Mouse (Mus musculus): Measurements from ENCODE around the gene Mettl7a3.
"Not testable (repeated sequence)": the region's sequence is repeated elsewhere in the genome, so short reads cannot be mapped to it uniquely, and the experiment has no call there.

Mettl7a3 gene

GRCm38 (mm10) chr15:100334629-100335028 lies at the start of gene Mettl7a3:
TSS of gene Mettl7a3 (plus strand) at chr15:100334929.
- no peak for DNase-seq (ENCODE audit: low spot score)

DNA sequence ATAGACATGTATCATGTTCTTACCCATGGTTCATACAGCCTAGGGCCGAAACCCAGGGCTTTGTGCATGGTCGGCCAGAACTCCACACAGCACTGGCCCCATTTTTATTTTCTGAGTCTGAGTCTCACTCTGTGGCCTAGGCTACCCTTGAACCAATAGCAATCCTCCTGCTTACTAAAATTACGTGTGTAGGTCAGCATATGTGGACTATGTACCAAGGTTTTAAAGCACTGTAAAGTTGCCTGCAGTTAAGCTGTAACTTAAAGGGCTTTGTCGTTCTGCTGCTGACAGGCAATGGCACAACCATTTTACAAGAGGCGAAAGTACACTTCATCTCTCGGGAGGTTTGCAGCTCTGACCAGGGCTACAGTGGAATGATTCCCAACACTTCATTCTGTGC lies 45.7 kb upstream of the Mettl7a3 start:
- no peak for DNase-seq (ENCODE audit: low spot score)

DNA sequence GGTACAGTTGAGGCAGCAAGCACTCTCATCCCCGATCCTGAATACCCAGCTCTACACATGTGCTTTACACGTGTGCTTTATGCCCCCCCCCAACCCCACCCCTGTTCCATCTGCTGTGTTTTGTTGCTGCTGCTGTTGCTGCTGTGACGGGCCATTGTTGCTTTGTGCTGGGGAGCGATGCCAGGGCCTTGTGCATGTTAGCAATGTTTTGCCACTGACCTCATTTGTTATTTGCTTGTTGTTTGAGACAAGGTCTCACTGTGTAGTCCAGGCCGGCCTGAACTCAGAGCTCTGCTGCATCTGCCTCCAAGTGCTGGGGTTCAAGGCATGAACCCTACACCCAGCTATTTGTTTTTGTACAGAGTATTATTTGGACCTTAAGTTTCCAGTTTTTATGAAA lies 43.9 kb upstream of the Mettl7a3 start:
- DNase-seq (ENCODE audit: low spot score): no peak

DNA sequence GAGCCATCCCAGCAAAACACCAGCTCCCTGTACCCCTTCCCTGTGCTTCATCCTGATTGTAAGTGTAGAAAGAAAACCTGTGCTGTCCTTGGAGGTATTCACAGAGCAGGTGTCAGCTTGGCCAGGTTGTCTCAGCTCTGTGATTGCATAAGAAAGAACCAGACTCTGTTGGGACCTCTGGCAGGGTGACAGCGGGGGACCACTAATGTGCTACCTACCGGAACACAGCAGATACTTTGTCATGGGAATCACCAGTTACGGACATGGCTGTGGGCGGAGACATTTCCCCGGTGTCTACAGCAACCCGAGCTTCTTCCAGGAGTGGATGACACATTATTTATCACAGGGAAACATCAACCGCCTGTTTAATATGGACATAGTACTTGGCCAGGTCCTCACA lies 42.4 kb upstream of the Mettl7a3 start:
- DNase-seq (ENCODE audit: low spot score): no peak

DNA sequence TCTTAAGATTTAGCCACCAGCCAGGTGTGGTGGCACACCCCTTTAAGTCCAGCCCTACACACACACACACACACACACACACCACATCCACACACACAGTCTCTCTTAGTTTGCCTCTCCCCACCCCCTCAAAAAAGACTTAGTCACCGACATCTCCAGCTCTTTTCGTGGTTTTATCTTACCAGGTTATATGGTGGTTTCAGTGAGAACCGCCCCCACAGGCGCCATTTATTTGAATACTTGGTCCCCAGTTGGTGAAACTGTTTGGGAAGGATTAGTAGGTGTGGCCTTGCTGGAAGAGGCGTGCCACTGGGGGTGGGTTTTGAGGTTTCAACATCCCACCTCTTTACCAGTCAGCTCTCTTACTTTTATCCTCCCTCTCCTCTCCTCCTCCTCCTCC lies 36.9 kb upstream of the Mettl7a3 start:
- no peak for DNase-seq (ENCODE audit: low spot score)

DNA sequence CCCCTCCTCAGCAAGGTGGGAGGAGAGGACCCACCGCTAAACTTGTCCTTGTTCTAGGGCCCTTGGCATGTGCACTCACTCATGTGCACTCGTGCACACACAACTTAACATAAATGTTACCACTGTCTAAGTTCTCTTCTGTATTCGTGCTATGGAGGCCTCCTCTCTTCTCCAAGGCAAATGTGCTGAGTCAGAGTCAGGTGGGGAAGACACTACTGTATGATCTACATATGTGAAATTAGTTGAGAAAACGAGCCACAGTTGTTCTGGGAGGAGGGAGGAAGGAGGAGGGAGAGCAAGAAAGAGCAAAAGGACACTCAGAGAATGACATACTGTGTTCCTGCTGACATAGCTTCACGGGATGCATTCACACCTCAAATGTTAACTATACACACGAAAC lies 34.2 kb upstream of the Mettl7a3 start:
- DNase-seq (ENCODE audit: low spot score): no peak

DNA sequence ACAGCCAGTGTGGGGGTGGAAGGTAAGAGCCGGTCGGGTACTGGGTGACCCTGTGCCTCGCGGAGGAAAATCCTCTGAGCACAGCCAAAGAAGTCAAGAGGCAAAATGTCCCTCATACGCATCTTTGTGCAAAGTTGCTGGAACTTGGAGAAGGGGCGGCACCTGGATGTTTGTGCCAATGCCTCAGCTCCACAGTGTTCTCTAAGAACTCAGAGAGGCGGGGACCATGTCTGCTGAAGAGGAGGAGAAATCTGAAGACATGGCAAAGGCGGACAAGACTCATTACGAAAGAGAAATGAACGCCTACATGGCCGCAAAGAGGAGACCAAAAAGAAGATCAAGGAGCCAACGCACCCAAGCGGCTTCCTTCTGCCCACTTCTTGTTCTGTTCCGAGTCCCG lies 33.2 kb upstream of the Mettl7a3 start:
- peak; percentile 26 for DNase-seq (ENCODE audit: low spot score)

DNA sequence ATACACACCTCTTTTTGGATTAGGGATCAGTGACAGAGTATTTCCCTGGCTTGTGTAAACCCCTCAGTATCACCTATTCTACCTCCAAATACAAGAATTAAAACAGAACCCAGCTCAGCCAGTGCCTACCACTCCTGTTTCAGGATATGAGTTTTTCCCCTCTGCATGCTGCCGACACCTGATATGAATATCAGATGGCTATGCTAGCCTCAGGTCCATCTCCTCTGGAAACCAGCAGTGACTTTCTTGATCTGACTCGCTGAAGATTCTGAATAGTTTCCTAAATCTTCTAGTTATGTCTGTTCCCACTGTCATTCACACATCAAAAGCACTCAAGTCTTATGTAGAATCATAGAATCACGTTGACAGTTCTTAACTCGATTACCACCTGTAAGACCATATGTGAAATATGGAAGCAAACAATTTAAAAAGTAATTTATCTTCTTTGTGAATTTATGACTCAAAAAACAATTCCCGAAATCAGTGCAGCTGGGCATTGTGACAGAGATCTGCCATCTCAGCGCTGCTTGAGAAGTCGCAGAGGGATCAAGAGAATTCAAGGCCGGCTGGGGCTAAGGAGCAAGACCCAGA lies 31.2 kb upstream of the Mettl7a3 start:
- DNase-seq (ENCODE audit: low spot score): no peak

DNA sequence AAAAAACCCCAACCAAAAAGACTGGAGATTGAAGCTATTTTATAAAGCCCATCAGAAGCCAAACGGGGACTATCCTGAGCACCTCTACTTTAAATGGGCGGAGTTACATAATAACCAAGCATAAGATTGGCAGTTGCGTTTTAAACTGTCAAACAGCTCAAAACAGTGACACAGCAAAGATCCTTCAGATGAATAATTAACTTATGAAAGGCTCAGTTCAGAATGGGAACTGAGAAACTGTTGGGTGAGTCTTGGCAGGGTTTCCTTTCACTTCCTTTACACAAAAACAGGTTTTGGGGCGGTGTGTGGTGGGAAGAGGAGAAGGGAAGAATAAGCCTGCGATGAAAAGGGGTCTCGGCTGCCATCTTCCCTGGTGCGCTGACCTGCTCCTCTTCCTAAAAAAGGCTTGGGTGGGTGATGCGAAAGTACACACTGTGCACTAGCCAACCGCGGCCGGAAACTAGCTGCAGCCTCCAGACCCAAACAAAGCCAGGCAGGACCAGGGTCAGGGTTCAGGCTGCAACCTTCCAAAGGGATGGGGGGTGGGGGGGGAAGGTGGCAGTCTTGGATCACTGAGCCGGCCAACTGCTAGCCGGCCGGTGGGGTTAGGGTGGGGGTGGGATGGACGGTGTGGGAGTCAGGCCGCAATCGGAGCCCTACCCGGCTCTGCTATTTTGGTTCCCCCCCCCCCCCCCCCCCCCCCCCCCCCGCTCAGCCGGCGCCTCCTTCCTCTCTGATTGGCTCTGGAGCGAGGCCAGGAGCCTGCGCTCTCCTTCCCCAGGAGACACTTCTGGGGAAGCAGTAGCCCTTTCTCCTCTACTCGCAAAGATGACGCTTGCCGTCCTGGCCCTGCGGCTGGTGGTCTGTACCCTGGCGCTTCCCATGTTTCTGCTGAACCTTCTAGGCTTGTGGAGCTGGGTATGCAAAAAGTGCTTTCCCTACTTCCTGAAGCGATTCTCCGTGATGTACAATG lies 30.4 kb upstream of the Mettl7a3 start, which contains the start of gene Mettl7a1:
TSS of gene Mettl7a1 (plus strand) at position 122 of the 973 bp plus-strand sequence.
- DNase-seq (ENCODE audit: low spot score): peak; percentile 71

- no peak for DNase-seq (ENCODE audit: low spot score)
Measured at GRCm38 (mm10) chr15:100306201-100306600, 28.5 kb upstream of the Mettl7a3 start.

GRCm38 (mm10) chr15:100307438-100308096 lies 27.2 kb upstream of the Mettl7a3 start:
- not testable (repeated sequence) for DNase-seq (ENCODE audit: low spot score)

GRCm38 (mm10) chr15:100312346-100312745 lies 22.4 kb upstream of the Mettl7a3 start:
- DNase-seq (ENCODE audit: low spot score): no peak

- no peak for DNase-seq (ENCODE audit: low spot score)
Measured at GRCm38 (mm10) chr15:100314448-100315145, 20.1 kb upstream of the Mettl7a3 start.

DNA sequence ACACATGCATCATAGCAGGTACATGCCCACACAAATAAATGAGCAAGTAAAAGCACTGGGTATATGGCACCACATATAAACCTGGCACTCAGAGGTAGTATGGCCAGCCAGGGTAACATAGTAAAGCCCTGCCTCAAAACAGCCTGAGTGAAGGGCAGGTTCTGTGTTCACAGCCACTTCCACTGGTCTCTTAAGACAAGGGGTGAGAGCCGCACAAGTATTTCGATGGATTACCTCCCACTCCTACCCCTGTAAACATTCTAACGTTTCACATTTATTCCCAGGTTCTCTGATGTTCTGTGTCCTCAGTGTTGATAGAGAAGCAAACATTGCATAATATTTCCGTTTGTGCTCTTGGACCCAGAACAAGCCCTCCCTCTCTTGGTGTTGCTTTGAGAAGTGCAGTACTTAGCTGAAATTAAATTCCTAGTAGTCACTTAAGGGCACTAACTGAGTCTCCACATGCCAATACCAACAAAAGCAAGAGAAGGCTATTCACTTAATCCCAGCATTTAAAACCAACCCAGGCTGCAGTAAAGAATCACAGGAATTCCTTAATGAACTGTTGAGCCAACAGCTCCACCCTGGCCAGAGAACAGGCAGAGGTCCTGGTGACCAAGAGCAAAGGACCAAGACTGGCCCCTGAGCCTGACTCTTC lies 16.6 kb upstream of the Mettl7a3 start:
- DNase-seq (ENCODE audit: low spot score): not testable (repeated sequence)

DNA sequence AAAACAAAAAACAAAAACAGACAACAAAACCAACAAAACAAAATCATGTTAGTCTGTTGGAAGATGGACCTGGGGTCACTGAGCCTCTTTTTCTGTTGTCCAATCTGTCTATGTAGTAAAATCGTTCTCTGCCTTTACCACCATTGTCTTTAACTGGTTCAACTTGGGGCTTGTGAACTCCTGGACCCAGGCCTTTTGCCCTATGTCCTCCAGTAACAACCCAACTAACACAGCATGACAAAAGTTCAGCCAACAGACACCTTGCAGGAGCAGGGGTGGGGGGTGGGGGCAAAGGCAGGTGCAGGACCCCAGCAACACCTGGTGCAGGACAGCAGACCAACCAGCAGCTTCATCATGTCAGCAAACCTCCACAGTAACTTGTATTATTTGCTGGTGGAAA lies 14.8 kb upstream of the Mettl7a3 start:
- DNase-seq (ENCODE audit: low spot score): no peak

DNA sequence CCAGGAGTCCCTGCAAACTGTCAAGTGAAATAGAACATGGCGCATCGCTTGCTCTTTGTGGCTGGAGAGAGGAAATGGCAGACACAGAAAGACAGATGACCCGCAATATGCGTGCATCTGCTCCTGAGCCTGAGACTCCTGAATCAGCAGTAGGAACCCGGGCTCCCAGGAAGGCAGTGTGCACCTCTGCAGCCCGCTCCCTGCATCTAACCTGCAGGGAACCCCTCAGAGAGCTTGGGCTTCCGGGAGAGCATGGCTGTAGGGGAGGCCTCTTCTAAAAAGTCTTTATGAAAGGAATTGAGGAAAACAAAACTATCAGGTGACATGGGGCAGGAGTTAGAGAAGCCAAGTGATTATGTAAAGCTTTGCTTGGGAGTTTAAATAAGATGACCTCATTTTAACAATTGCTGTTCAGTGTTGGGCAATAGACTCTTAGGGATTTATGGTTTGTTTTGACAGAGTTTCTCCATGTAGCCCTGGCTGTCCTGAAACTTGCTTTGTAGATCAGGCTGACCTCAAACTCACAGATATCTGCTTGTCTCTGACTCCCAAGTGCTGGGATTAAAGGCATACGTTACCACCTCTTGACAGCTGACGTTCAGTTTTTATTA lies 14.3 kb upstream of the Mettl7a3 start:
- DNase-seq (ENCODE audit: low spot score): no peak

GRCm38 (mm10) chr15:100321134-100321533 lies 13.6 kb upstream of the Mettl7a3 start:
- DNase-seq (ENCODE audit: low spot score): no peak

DNA sequence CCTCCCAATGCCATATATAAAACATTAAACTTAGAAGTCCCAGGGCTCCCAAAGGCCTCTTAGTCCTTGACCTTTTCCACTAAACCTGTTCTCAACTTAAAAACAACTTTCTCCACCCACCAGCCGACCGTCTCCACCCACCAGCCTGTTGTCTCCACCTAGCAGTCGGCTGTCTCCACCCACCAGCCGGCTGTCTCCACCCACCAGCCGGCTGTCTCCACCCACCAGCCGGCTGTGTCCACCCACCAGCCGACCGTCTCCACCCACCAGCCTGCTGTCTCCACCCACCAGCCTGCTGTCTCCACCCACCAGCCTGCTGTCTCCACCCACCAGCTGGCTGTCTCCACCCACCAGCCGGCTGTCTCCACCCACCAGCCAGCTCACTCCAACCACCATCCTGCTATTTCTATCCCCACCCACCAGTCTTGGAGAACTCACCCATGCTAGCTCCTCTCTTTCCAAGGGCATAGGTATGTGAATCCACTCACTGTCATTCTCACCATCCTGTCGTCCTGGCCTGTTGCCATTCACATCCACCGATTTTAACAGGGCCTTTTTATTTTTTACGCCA lies 10.6 kb upstream of the Mettl7a3 start:
- DNase-seq (ENCODE audit: low spot score): no peak

DNA sequence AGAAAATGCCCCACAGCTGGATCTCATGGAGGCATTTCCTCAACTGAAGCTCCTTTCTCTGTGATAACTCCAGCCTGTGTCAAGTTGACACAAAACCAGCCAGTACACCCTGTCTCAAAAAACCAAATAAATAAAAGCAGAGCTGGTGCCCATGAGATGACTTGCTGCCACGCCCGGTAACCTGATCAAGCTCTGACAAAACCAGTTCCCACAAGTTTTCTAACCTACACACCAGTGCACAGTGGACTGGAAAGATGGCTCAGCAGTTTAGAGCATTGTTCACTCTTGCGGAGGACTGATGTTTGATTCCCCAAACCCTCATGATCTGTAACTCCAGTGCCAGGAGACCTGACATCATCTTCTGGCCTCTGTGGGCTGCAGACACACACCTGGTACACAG lies 9.5 kb upstream of the Mettl7a3 start:
- no peak for DNase-seq (ENCODE audit: low spot score)

DNA sequence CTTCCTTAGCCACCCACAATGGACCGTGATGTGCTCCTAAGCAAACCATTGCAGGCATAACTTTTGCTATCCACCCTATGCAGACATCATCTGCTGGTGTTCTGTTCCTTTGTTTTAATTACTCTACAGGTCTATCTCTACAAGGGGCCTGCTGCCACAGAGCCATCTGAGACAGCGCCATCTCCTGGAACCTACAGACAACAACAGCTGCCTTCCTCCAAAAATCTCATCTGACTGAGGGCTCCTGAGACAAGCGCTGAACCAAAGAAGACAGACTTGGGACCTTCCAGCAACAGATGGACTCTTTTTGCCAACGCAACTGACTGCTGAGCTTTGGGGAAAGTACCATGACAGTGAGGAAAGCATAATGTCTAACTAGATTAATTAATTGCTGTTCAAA lies 6.6 kb upstream of the Mettl7a3 start:
- not testable (repeated sequence) for DNase-seq (ENCODE audit: low spot score)

DNA sequence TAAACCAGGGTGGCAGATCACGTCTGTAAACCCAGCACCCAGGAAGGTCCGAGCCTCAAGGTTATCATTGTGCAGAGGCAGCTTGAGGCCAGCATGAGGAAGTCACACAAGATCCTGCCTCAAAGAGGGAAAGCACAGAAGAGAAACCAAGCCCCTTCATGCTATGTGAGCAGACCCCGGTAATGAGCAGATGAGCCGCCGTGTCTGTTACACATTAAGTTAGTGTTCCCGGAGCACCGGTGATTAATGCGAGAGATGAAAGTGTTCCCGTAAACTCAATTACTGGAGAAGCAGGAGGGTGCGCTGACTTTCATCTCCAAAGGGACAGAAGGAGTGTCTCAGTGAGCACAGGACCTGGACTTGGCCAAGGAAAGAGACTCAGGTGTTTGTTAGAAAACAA lies 5.4 kb upstream of the Mettl7a3 start:
- DNase-seq (ENCODE audit: low spot score): not testable (repeated sequence)

All from testis, postnatal 14 days (tissue).